Mouse (Mus musculus) erythroblast, embryonic 14.5 days (primary cell): ENCODE results near the gene Ccndbp1.

Source experiments
- GATA1 ChIP-seq: IDR thresholded peaks from 2 replicates; pipeline ENCODE4 v1.6.1; 2012; ENCODE audit warnings: low read length, inconsistent platforms, mixed read lengths
- TAL1 ChIP-seq: IDR thresholded peaks from 3 replicates; pipeline ENCODE4 v1.6.1; 2012; ENCODE audit warnings: low read length, inconsistent platforms, mixed read lengths

GRCm38 (mm10) chr2:121008664-121009007 lies 433 bp downstream of the Ccndbp1 start:
- TF ChIP-seq TAL1 (no peak), GATA1 (no peak)
